Mouse (Mus musculus): ENCODE results near the gene Kcnk4. TPM values are rescaled to one million over a fixed set of nuclear protein-coding genes. Genes with fewer than 3 reads are reported as not detected.

Kcnk4 gene
- total and polyA plus RNA-seq, 3 experiments = 0.05 TPM; not detected in 2

GRCm38 (mm10) chr19:6932018-6932417 is 2.3 kb downstream of the Kcnk4 start:
- peaks cover 8% of the 10 kb centered on the region for H3K9me3 ChIP-seq (replicated peaks)
- H3K36me3 ChIP-seq (replicated peaks) = no peaks in the 10 kb centered on the region
- H3K4me3 ChIP-seq (ENCODE audit: low read depth, low read length) = no peak overlapping the region
- TF ChIP-seq GATA2 (IDR thresholded peaks at IDR 0.05; ENCODE audit: borderline replicate concordance, low read depth, low read length) (no peak), POLR2AphosphoS5 (IDR thresholded peaks at IDR 0.05; ENCODE audit: insufficient replicate concordance, low read depth, low read length) (no peak), CTCF (IDR thresholded peaks at IDR 0.05; ENCODE audit: low read depth, low read length) (no peak), TAL1 (conservative IDR thresholded peaks at IDR 0.05; ENCODE audit: low read depth, low read length) (no peak), GATA1 (IDR thresholded peaks at IDR 0.05; ENCODE audit: borderline replicate concordance, low read length) (no peak)
- ATAC-seq (ENCODE audit: extremely low read depth, insufficient number of reproducible peaks, low FRiP score, poor library complexity, severe bottlenecking) (no peak), DNase-seq (ENCODE audit: low spot score) (no peak)
- H3K27me3 ChIP-seq (ENCODE audit: insufficient read depth, low read length) = peaks cover 65% of the 10 kb centered on the region
- peaks cover 6% of the 10 kb centered on the region for H3K4me1 ChIP-seq (ENCODE audit: insufficient read depth, low read depth, low read length)

GRCm38 (mm10) chr19:6931002-6931401 is 3.3 kb downstream of the Kcnk4 start:
- Histone ChIP-seq H3K27me3 (ENCODE audit: insufficient read depth, low read length) (peaks cover 73% of the 10 kb centered on the region), H3K4me3 (ENCODE audit: low read depth, low read length) (no peak overlapping the region), H3K36me3 (replicated peaks) (no peaks in the 10 kb centered on the region), H3K4me1 (ENCODE audit: insufficient read depth, low read depth, low read length) (peaks cover 6% of the 10 kb centered on the region), H3K9me3 (replicated peaks) (peaks cover 8% of the 10 kb centered on the region)
- DNase-seq (ENCODE audit: low spot score) (no peak), ATAC-seq (ENCODE audit: extremely low read depth, insufficient number of reproducible peaks, low FRiP score, poor library complexity, severe bottlenecking) (no peak)
- TF ChIP-seq GATA1 (IDR thresholded peaks at IDR 0.05; ENCODE audit: borderline replicate concordance, low read length) (no peak), TAL1 (conservative IDR thresholded peaks at IDR 0.05; ENCODE audit: low read depth, low read length) (no peak), POLR2AphosphoS5 (IDR thresholded peaks at IDR 0.05; ENCODE audit: insufficient replicate concordance, low read depth, low read length) (no peak), GATA2 (IDR thresholded peaks at IDR 0.05; ENCODE audit: borderline replicate concordance, low read depth, low read length) (no peak), CTCF (IDR thresholded peaks at IDR 0.05; ENCODE audit: low read depth, low read length) (no peak)

GRCm38 (mm10) chr19:6928080-6928479 is 6.2 kb downstream of the Kcnk4 start:
- no peak for DNase-seq (ENCODE audit: low spot score)
- H3K4me1 ChIP-seq (ENCODE audit: insufficient read depth, low read depth, low read length) = peaks cover 13% of the 10 kb centered on the region

GRCm38 (mm10) chr19:6926559-6927255 is 7.6 kb downstream of the Kcnk4 start:
- H3K9me3 ChIP-seq (replicated peaks) = no peaks in the 10 kb centered on the region
- no peak for TF ChIP-seq TAL1 (conservative IDR thresholded peaks at IDR 0.05; ENCODE audit: low read depth, low read length)
- TF ChIP-seq POLR2AphosphoS5 (IDR thresholded peaks at IDR 0.05; ENCODE audit: insufficient replicate concordance, low read depth, low read length) = no peak
- no peak for TF ChIP-seq GATA1 (IDR thresholded peaks at IDR 0.05; ENCODE audit: borderline replicate concordance, low read length)
- no peak for TF ChIP-seq CTCF (IDR thresholded peaks at IDR 0.05; ENCODE audit: low read depth, low read length)
- TF ChIP-seq GATA2 (IDR thresholded peaks at IDR 0.05; ENCODE audit: borderline replicate concordance, low read depth, low read length) = no peak
- peaks cover 23% of the 10 kb centered on the region for H3K4me1 ChIP-seq (ENCODE audit: insufficient read depth, low read depth, low read length)
- H3K27me3 ChIP-seq (ENCODE audit: insufficient read depth, low read length) = peaks cover 50% of the 10 kb centered on the region
- no peak for DNase-seq (ENCODE audit: low spot score)
- ATAC-seq (ENCODE audit: extremely low read depth, insufficient number of reproducible peaks, low FRiP score, poor library complexity, severe bottlenecking) = no peak
- no peaks in the 10 kb centered on the region for H3K36me3 ChIP-seq (replicated peaks)
- H3K4me3 ChIP-seq (ENCODE audit: low read depth, low read length) = no peak overlapping the region

More at GRCm38 (mm10) chr19:6928080-6928479, 6.2 kb downstream of the Kcnk4 start:
- ATAC-seq (ENCODE audit: extremely low read depth, insufficient number of reproducible peaks, low FRiP score, poor library complexity, severe bottlenecking) = no peak
- no peak overlapping the region for H3K4me3 ChIP-seq (ENCODE audit: low read depth, low read length)
- H3K9me3 ChIP-seq (replicated peaks) = no peaks in the 10 kb centered on the region
- H3K36me3 ChIP-seq (replicated peaks) = no peaks in the 10 kb centered on the region
- TF ChIP-seq POLR2AphosphoS5 (IDR thresholded peaks at IDR 0.05; ENCODE audit: insufficient replicate concordance, low read depth, low read length) (no peak), GATA1 (IDR thresholded peaks at IDR 0.05; ENCODE audit: borderline replicate concordance, low read length) (no peak), TAL1 (conservative IDR thresholded peaks at IDR 0.05; ENCODE audit: low read depth, low read length) (no peak), GATA2 (IDR thresholded peaks at IDR 0.05; ENCODE audit: borderline replicate concordance, low read depth, low read length) (no peak), CTCF (IDR thresholded peaks at IDR 0.05; ENCODE audit: low read depth, low read length) (no peak)
- H3K27me3 ChIP-seq (ENCODE audit: insufficient read depth, low read length) = peaks cover 62% of the 10 kb centered on the region

GRCm38 (mm10) chr19:6925611-6926329 is 8.5 kb downstream of the Kcnk4 start:
- no peak overlapping the region for H3K4me3 ChIP-seq (ENCODE audit: low read depth, low read length)
- no peak for TF ChIP-seq CTCF (IDR thresholded peaks at IDR 0.05; ENCODE audit: low read depth, low read length)
- no peak for TF ChIP-seq GATA2 (IDR thresholded peaks at IDR 0.05; ENCODE audit: borderline replicate concordance, low read depth, low read length)
- no peak for TF ChIP-seq GATA1 (IDR thresholded peaks at IDR 0.05; ENCODE audit: borderline replicate concordance, low read length)
- TF ChIP-seq TAL1 (conservative IDR thresholded peaks at IDR 0.05; ENCODE audit: low read depth, low read length) = no peak
- TF ChIP-seq POLR2AphosphoS5 (IDR thresholded peaks at IDR 0.05; ENCODE audit: insufficient replicate concordance, low read depth, low read length) = no peak
- peaks cover 28% of the 10 kb centered on the region for H3K4me1 ChIP-seq (ENCODE audit: insufficient read depth, low read depth, low read length)
- no peak for DNase-seq (ENCODE audit: low spot score)
- no peak for ATAC-seq (ENCODE audit: extremely low read depth, insufficient number of reproducible peaks, low FRiP score, poor library complexity, severe bottlenecking)
- peaks cover 42% of the 10 kb centered on the region for H3K27me3 ChIP-seq (ENCODE audit: insufficient read depth, low read length)
- H3K36me3 ChIP-seq (replicated peaks) = no peaks in the 10 kb centered on the region
- no peaks in the 10 kb centered on the region for H3K9me3 ChIP-seq (replicated peaks)

- H3K4me3 ChIP-seq (ENCODE audit: low read depth, low read length) = peak within 1 kb of the TSS; percentile 2; the same call in 1 of the 2 replicates
- H3K4me1 ChIP-seq (ENCODE audit: insufficient read depth, low read depth, low read length) = peaks cover 34% of the 10 kb centered on the region
- no peak for ATAC-seq (ENCODE audit: extremely low read depth, insufficient number of reproducible peaks, low FRiP score, poor library complexity, severe bottlenecking)
- TF ChIP-seq TAL1 (conservative IDR thresholded peaks at IDR 0.05; ENCODE audit: low read depth, low read length) (no peak), GATA1 (IDR thresholded peaks at IDR 0.05; ENCODE audit: borderline replicate concordance, low read length) (no peak), GATA2 (IDR thresholded peaks at IDR 0.05; ENCODE audit: borderline replicate concordance, low read depth, low read length) (no peak), POLR2AphosphoS5 (IDR thresholded peaks at IDR 0.05; ENCODE audit: insufficient replicate concordance, low read depth, low read length) (no peak), CTCF (IDR thresholded peaks at IDR 0.05; ENCODE audit: low read depth, low read length) (no peak)
- H3K9me3 ChIP-seq (replicated peaks) = no peaks in the 10 kb centered on the region
- H3K36me3 ChIP-seq (replicated peaks) = peaks cover 3% of the 10 kb centered on the region
- no peak for DNase-seq (ENCODE audit: low spot score)
- H3K27me3 ChIP-seq (ENCODE audit: insufficient read depth, low read length) = peaks cover 40% of the 10 kb centered on the region
Measured at GRCm38 (mm10) chr19:6925307-6925573, 9.1 kb downstream of the Kcnk4 start, which contains the start of gene Catsperz. Gene Catsperz, minus strand, starts transcription at chr19:6925380.
